Mouse (Mus musculus) liver, postnatal 0 days (tissue): ENCODE results near the gene Tent4a. TPM values are rescaled to one million over a fixed set of nuclear protein-coding genes. Genes with fewer than 3 reads are reported as not detected.
A peak's percentile ranks its signal among the peaks of the same experiment; 100 is the strongest.

ENCODE experiments used
- ATAC-seq: fragments of 200-750 bp; cut with Nextera tagmentation; 2 replicates; pipeline ENCODE4 v1.8.0; 2017; ENCODE audit warnings: mild to moderate bottlenecking, moderate library complexity
- DNase-seq: peaks from one replicate; pipeline ENCODE4 v3.0.0-alpha.2; 2016
- H3K27ac ChIP-seq: fragments of 300-500 bp; sonication (generic); 2 replicates; pipeline ENCODE4 v1.5.1; 2014; ENCODE audit warnings: antibody characterized with exemption, moderate library complexity, mild to moderate bottlenecking, low read depth
- H3K27me3 ChIP-seq: fragments of 300-500 bp; sonication (generic); 2 replicates; pipeline ENCODE4 v1.6.1; 2014; ENCODE audit warnings: low read length, control low read depth, mixed read lengths; ENCODE audit not compliant: insufficient read depth
- H3K36me3 ChIP-seq: fragments of 300-500 bp; sonication (generic); replicated peaks from 2 replicates; pipeline ENCODE4 v1.6.1; 2014; ENCODE audit warnings: mild to moderate bottlenecking, control low read depth, low read length, moderate library complexity, mixed read lengths; ENCODE audit not compliant: insufficient read depth
- H3K4me1 ChIP-seq: fragments of 300-500 bp; sonication (generic); 2 replicates; pipeline ENCODE4 v1.6.1; 2014; ENCODE audit warnings: antibody characterized with exemption, mild to moderate bottlenecking, control low read depth; ENCODE audit not compliant: insufficient read depth
- H3K4me2 ChIP-seq: fragments of 300-500 bp; sonication (generic); 2 replicates; pipeline ENCODE4 v1.6.1; 2014; ENCODE audit warnings: low read depth, mild to moderate bottlenecking, low read length, moderate library complexity, mixed read lengths
- H3K4me3 ChIP-seq: fragments of 300-500 bp; sonication (generic); 2 replicates; pipeline ENCODE4 v1.5.1; 2014; ENCODE audit warnings: low read depth, low read length
- H3K9ac ChIP-seq: fragments of 300-500 bp; sonication (generic); replicated peaks from 2 replicates; pipeline ENCODE4 v1.6.1; 2014; ENCODE audit warnings: mild to moderate bottlenecking, moderate library complexity
- H3K9me3 ChIP-seq: fragments of 300-500 bp; sonication (generic); 2 replicates; pipeline ENCODE4 v1.6.1; 2016; ENCODE audit warnings: mild to moderate bottlenecking, control low read depth, low read length, mixed read lengths
- CTCF ChIP-seq: sonication (generic); IDR thresholded peaks from 2 replicates; pipeline ENCODE4 v1.5.1; 2016; ENCODE audit warnings: antibody characterized with exemption, low read depth
- EP300 ChIP-seq: IDR thresholded peaks from 2 replicates; pipeline ENCODE4 v1.6.1; 2016; ENCODE audit warnings: antibody characterized with exemption, low read depth, mild to moderate bottlenecking
- WGBS: fragments of 180-500 bp; shearing (Covaris S2); extraction: QIAGEN DNeasy Blood & Tissue Kit; methylation state at CpG from one replicate; pipeline ENCODE4 v1.1.7; 2014; ENCODE audit not compliant: insufficient replicate concordance; 5-methylcytosine and 5-hydroxymethylcytosine counted together
- polyA plus RNA-seq: library from polyadenylated mRNA; unstranded; fragments of >200 nt; fragmentation: Nextera tagmentation; extraction: Ambion mirVana; gene quantifications from 2 replicates; pipeline ENCODE4 v1.2.1, GENCODE M21; 2015

The Tent4a gene
- polyA plus RNA-seq, 1 experiment from 2014 or later = 1.9 TPM

DNA sequence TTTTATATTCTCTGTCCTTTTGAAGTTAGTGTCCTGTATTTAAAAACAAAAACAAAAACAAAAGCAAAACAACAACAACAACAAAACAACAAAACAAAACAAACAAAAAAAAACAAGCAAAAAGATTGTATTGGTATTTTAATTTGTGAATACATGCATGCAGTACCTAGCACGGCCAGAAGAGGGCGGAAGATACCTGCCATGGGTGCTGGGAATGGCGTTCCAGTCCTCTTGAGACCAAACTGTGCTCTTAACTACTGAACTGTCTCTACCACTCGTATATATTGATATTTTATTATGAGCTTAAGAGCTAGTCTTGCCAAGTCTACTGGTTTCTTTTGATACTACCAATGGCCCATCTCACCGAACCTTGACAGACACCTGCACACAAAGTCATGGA is 18.6 kb upstream of the Tent4a start:
- DNase-seq = peak; percentile 76

GRCm38 (mm10) chr13:69550831-69551230 is 16.4 kb upstream of the Tent4a start:
- Histone ChIP-seq H3K27ac (no peak overlapping the region), H3K4me1 (no peaks in the 10 kb centered on the region), H3K27me3 (no peaks in the 10 kb centered on the region), H3K4me3 (no peak overlapping the region), H3K36me3 (no peaks in the 10 kb centered on the region), H3K4me2 (no peak overlapping the region), H3K9me3 (no peaks in the 10 kb centered on the region), H3K9ac (no peak overlapping the region)
- DNase-seq (no peak), ATAC-seq (no peak)
- no peak for TF ChIP-seq EP300
- WGBS = 67% methylated on average over 2 of the region's 2 CpGs

More for the DNA sequence above, 18.6 kb upstream of the Tent4a start:
- H3K27me3 ChIP-seq = no peaks in the 10 kb centered on the region
- no peak overlapping the region for H3K4me3 ChIP-seq
- no peaks in the 10 kb centered on the region for H3K4me1 ChIP-seq
- H3K9ac ChIP-seq = no peak overlapping the region
- no peaks in the 10 kb centered on the region for H3K9me3 ChIP-seq
- H3K36me3 ChIP-seq = no peaks in the 10 kb centered on the region
- no peak for ATAC-seq
- no peak overlapping the region for H3K4me2 ChIP-seq
- H3K27ac ChIP-seq = no peak overlapping the region
- TF ChIP-seq EP300 = no peak
- peak; percentile 94 for TF ChIP-seq CTCF
- 18% methylated on average over 5 of the region's 5 CpGs for WGBS

GRCm38 (mm10) chr13:69549980-69550379 is 15.6 kb upstream of the Tent4a start:
- TF ChIP-seq CTCF (peak; percentile 37), EP300 (no peak)
- H3K9ac ChIP-seq = no peak overlapping the region
- no peak overlapping the region for H3K4me2 ChIP-seq
- no peak for DNase-seq
- no peaks in the 10 kb centered on the region for H3K27me3 ChIP-seq
- no peaks in the 10 kb centered on the region for H3K4me1 ChIP-seq
- no peak overlapping the region for H3K27ac ChIP-seq
- no peaks in the 10 kb centered on the region for H3K9me3 ChIP-seq
- no peak overlapping the region for H3K4me3 ChIP-seq
- ATAC-seq = no peak
- no peaks in the 10 kb centered on the region for H3K36me3 ChIP-seq
- WGBS = 38% methylated on average over 8 of the region's 8 CpGs

DNA sequence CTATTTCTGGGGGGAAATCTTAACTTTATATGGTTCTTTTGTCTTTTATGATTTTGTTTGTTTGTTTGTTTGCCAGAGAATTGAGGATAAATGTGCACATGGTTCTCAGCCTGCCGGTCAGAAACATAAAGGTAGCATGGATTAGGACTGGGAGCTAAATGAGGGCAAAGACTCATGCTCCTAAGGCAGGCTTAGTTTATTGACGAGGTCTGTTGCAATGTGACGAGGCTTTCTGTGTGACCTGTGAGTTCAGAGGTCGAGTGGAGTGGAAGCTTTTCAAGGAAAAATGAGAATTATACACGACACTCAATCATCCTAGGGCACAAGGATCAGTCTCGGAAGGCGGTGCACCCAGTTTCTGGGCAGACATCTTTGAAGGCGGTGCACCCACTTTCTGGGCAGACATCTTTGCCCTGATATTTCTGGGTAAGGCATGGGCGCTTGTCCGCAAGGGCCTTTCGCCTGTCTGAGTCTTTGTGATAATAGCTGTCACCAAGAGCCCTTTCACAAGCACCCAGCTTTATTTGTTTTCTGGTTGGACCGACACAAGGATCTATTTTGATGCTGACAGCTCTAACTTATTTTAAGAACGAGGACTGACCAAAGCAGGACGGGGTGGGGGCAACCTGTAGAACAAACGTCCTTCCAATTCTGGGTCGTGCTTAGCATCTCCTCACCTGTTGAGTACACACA is 13.2 kb upstream of the Tent4a start:
- WGBS = 58% methylated on average over 16 of the region's 16 CpGs
- H3K4me3 ChIP-seq = no peak overlapping the region
- H3K27me3 ChIP-seq = no peaks in the 10 kb centered on the region
- no peak overlapping the region for H3K4me2 ChIP-seq
- no peak overlapping the region for H3K9ac ChIP-seq
- peak; percentile 83 for ATAC-seq
- H3K9me3 ChIP-seq = no peaks in the 10 kb centered on the region
- H3K27ac ChIP-seq = peak overlapping the region; percentile 49
- DNase-seq = no peak
- no peaks in the 10 kb centered on the region for H3K4me1 ChIP-seq
- H3K36me3 ChIP-seq = no peaks in the 10 kb centered on the region
- no peak for TF ChIP-seq CTCF
- TF ChIP-seq EP300 = no peak

GRCm38 (mm10) chr13:69545019-69545418 is 10.6 kb upstream of the Tent4a start:
- Histone ChIP-seq H3K4me3 (no peak overlapping the region), H3K9me3 (no peaks in the 10 kb centered on the region), H3K9ac (no peak overlapping the region), H3K27me3 (no peaks in the 10 kb centered on the region), H3K36me3 (no peaks in the 10 kb centered on the region), H3K27ac (no peak overlapping the region), H3K4me1 (no peaks in the 10 kb centered on the region), H3K4me2 (no peak overlapping the region)
- WGBS = 24% methylated on average over 3 of the region's 3 CpGs
- TF ChIP-seq EP300 (no peak), CTCF (peak; percentile 77)
- ATAC-seq = no peak
- DNase-seq = peak; percentile 69

DNA sequence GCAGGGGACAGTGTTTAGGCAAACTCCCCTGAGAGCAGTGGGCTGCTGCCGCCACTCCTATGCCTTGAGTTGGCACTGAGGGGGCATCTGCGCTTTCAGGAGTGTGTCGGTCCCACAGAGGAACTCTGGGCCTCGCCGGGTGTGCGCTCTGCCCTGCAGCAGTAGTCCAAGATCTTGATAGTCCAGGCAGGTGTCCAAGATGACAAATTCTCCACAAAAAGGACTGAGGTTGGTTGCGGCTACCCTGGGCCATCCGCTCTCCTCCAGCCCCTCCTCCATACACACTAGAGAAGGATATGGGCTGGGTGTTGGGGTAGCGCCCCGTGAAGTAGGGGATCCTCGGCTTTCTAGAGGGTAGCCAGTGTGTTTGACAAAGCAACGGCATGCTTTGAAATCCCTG is 9.2 kb upstream of the Tent4a start:
- no peak for DNase-seq
- no peak overlapping the region; the same call in 1 of the 2 replicates for H3K9ac ChIP-seq
- peak overlapping the region; percentile 45 for H3K4me2 ChIP-seq
- WGBS = 68% methylated on average over 12 of the region's 12 CpGs
- H3K9me3 ChIP-seq = no peaks in the 10 kb centered on the region
- no peaks in the 10 kb centered on the region for H3K27me3 ChIP-seq
- no peaks in the 10 kb centered on the region for H3K36me3 ChIP-seq
- 0 out of 2 replicates have a peak, but pooled peaks have one; percentile 4 for ATAC-seq
- no peak overlapping the region for H3K27ac ChIP-seq
- H3K4me3 ChIP-seq = no peak overlapping the region
- TF ChIP-seq CTCF (no peak), EP300 (no peak)
- no peaks in the 10 kb centered on the region for H3K4me1 ChIP-seq
